Mouse (Mus musculus): Measurements from ENCODE around the gene Dnttip1. TPM values are rescaled to one million over a fixed set of nuclear protein-coding genes. Genes with fewer than 3 reads are reported as not detected.

Dnttip1 gene
- polyA plus RNA-seq, 1 experiment from 2014 or later, result 70.5 TPM

Other genes starting within 250 kb of the Dnttip1 start
- gene Pigt, start 248.5 kb upstream of the Dnttip1 start, polyA plus RNA-seq (2015; fragmentation: Nextera tagmentation; extraction: Ambion mirVana), result 60.8 and 64.6 TPM in 2 replicates
- 404 and 415 TPM in 2 replicates for gene Wfdc2, start 183.6 kb upstream of the Dnttip1 start, polyA plus RNA-seq (2015; fragmentation: Nextera tagmentation; extraction: Ambion mirVana)
- gene Spint3, start 172.5 kb upstream of the Dnttip1 start, polyA plus RNA-seq (2015; fragmentation: Nextera tagmentation; extraction: Ambion mirVana), result not detected in 2 replicates
- gene Wfdc6a, start 160.5 kb upstream of the Dnttip1 start, polyA plus RNA-seq (2015; fragmentation: Nextera tagmentation; extraction: Ambion mirVana), result 0.77 and 0.95 TPM in 2 replicates
- gene Eppin, start 152.4 kb upstream of the Dnttip1 start, polyA plus RNA-seq (2015; fragmentation: Nextera tagmentation; extraction: Ambion mirVana), result not detected in 2 replicates
- gene Wfdc6b, start 132.5 kb upstream of the Dnttip1 start, polyA plus RNA-seq (2015; fragmentation: Nextera tagmentation; extraction: Ambion mirVana), result not detected in 2 replicates
- gene Wfdc8, start 132.4 kb upstream of the Dnttip1 start, polyA plus RNA-seq (2015; fragmentation: Nextera tagmentation; extraction: Ambion mirVana), result not detected in 2 replicates
- not detected in 2 replicates for gene Wfdc16, start 107.2 kb upstream of the Dnttip1 start, polyA plus RNA-seq (2015; fragmentation: Nextera tagmentation; extraction: Ambion mirVana)
- gene Wfdc10, start 89.9 kb upstream of the Dnttip1 start, polyA plus RNA-seq (2015; fragmentation: Nextera tagmentation; extraction: Ambion mirVana), result not detected in 2 replicates
- gene Wfdc9, start 89.4 kb upstream of the Dnttip1 start, polyA plus RNA-seq (2015; fragmentation: Nextera tagmentation; extraction: Ambion mirVana), result not detected in 2 replicates
- not detected in 2 replicates for gene Wfdc11, start 71.9 kb upstream of the Dnttip1 start, polyA plus RNA-seq (2015; fragmentation: Nextera tagmentation; extraction: Ambion mirVana)
- gene Wfdc13, start 60.9 kb upstream of the Dnttip1 start, polyA plus RNA-seq (2015; fragmentation: Nextera tagmentation; extraction: Ambion mirVana), result 0.20 and 0.22 TPM in 2 replicates
- not detected in 2 replicates for gene Spint4, start 47.5 kb upstream of the Dnttip1 start, polyA plus RNA-seq (2015; fragmentation: Nextera tagmentation; extraction: Ambion mirVana)
- gene Spint5, start 30.7 kb upstream of the Dnttip1 start, polyA plus RNA-seq (2015; fragmentation: Nextera tagmentation; extraction: Ambion mirVana), result not detected in 2 replicates
- 1.9 and 2.3 TPM in 2 replicates for gene Wfdc3, start 52 bp upstream of the Dnttip1 start, polyA plus RNA-seq (2015; fragmentation: Nextera tagmentation; extraction: Ambion mirVana)
- gene Ube2c, start 23.9 kb downstream of the Dnttip1 start, polyA plus RNA-seq (2015; fragmentation: Nextera tagmentation; extraction: Ambion mirVana), result 554 and 590 TPM in 2 replicates
- gene Tnnc2, start 34.0 kb downstream of the Dnttip1 start, polyA plus RNA-seq (2015; fragmentation: Nextera tagmentation; extraction: Ambion mirVana), result 2.0 and 9.7 TPM in 2 replicates
- gene Snx21, start 39.8 kb downstream of the Dnttip1 start, polyA plus RNA-seq (2015; fragmentation: Nextera tagmentation; extraction: Ambion mirVana), result 24.4 and 27.0 TPM in 2 replicates
- gene Acot8, start 58.9 kb downstream of the Dnttip1 start, polyA plus RNA-seq (2015; fragmentation: Nextera tagmentation; extraction: Ambion mirVana), result 19.8 and 20.3 TPM in 2 replicates
- 6.7 and 8.4 TPM in 2 replicates for gene Zswim3, start 59.1 kb downstream of the Dnttip1 start, polyA plus RNA-seq (2015; fragmentation: Nextera tagmentation; extraction: Ambion mirVana)
- 15.8 and 16.8 TPM in 2 replicates for gene Zswim1, start 76.7 kb downstream of the Dnttip1 start, polyA plus RNA-seq (2015; fragmentation: Nextera tagmentation; extraction: Ambion mirVana)
- not detected in 2 replicates for gene Spata25, start 82.6 kb downstream of the Dnttip1 start, polyA plus RNA-seq (2015; fragmentation: Nextera tagmentation; extraction: Ambion mirVana)
- gene Ctsa, start 86.9 kb downstream of the Dnttip1 start, polyA plus RNA-seq (2015; fragmentation: Nextera tagmentation; extraction: Ambion mirVana), result 131 and 139 TPM in 2 replicates
- 6.6 and 7.5 TPM in 2 replicates for gene Neurl2, start 87.5 kb downstream of the Dnttip1 start, polyA plus RNA-seq (2015; fragmentation: Nextera tagmentation; extraction: Ambion mirVana)
- gene Pltp, start 111.7 kb downstream of the Dnttip1 start, polyA plus RNA-seq (2015; fragmentation: Nextera tagmentation; extraction: Ambion mirVana), result 149 and 169 TPM in 2 replicates
- 74.4 and 75.2 TPM in 2 replicates for gene Pcif1, start 133.3 kb downstream of the Dnttip1 start, polyA plus RNA-seq (2015; fragmentation: Nextera tagmentation; extraction: Ambion mirVana)
- gene Zfp335, start 165.8 kb downstream of the Dnttip1 start, polyA plus RNA-seq (2015; fragmentation: Nextera tagmentation; extraction: Ambion mirVana), result 12.4 and 13.2 TPM in 2 replicates
- 0.59 and 1.4 TPM in 2 replicates for gene Mmp9, start 194.8 kb downstream of the Dnttip1 start, polyA plus RNA-seq (2015; fragmentation: Nextera tagmentation; extraction: Ambion mirVana)
- gene Slc12a5, start 214.8 kb downstream of the Dnttip1 start, polyA plus RNA-seq (2015; fragmentation: Nextera tagmentation; extraction: Ambion mirVana), result 0.68 and 1.1 TPM in 2 replicates

All from lung, embryonic 15.5 days (tissue).